Mouse (Mus musculus): ENCODE results near the gene Pced1b. TPM values are rescaled to one million over a fixed set of nuclear protein-coding genes. Genes with fewer than 3 reads are reported as not detected.
"Not testable (repeated sequence)": the region's sequence is repeated elsewhere in the genome, so short reads cannot be mapped to it uniquely, and the experiment has no call there.

Pced1b gene
- polyA plus RNA-seq, 1 experiment from 2014 or later: 6.0 TPM

GRCm38 (mm10) chr15:97376081-97376742, 129.3 kb downstream of the Pced1b start:
- H3K36me3 ChIP-seq (ENCODE audit: control insufficient read depth, insufficient read depth, low read length): no peaks in the 10 kb centered on the region
- no peak overlapping the region for H3K9ac ChIP-seq (ENCODE audit: low read length)
- no peaks in the 10 kb centered on the region for H3K27me3 ChIP-seq (ENCODE audit: control insufficient read depth, insufficient read depth, low read depth, low read length)
- 45% methylated on average over 7 of the region's 7 CpGs for WGBS
- peak overlapping the region; percentile 49 for H3K4me2 ChIP-seq (ENCODE audit: low read depth, low read length)
- H3K4me1 ChIP-seq (replicated peaks; ENCODE audit: control insufficient read depth, insufficient read depth, low read length): peaks cover 21% of the 10 kb centered on the region
- H3K27ac ChIP-seq (ENCODE audit: low read length): no peak overlapping the region
- H3K4me3 ChIP-seq (ENCODE audit: low read length): no peak overlapping the region
- ATAC-seq (ENCODE audit: low read depth): peak; percentile 9; the same call in 1 of the 2 replicates
- H3K9me3 ChIP-seq (ENCODE audit: control insufficient read depth, low read length): no peaks in the 10 kb centered on the region

GRCm38 (mm10) chr15:97376792-97377222, 129.9 kb downstream of the Pced1b start:
- ATAC-seq (ENCODE audit: low read depth): peak; percentile 66
- peaks cover 21% of the 10 kb centered on the region for H3K4me1 ChIP-seq (replicated peaks; ENCODE audit: control insufficient read depth, insufficient read depth, low read length)
- H3K4me3 ChIP-seq (ENCODE audit: low read length): peak overlapping the region; percentile 34
- no peak overlapping the region for H3K27ac ChIP-seq (ENCODE audit: low read length)
- no peaks in the 10 kb centered on the region for H3K9me3 ChIP-seq (ENCODE audit: control insufficient read depth, low read length)
- H3K36me3 ChIP-seq (ENCODE audit: control insufficient read depth, insufficient read depth, low read length): no peaks in the 10 kb centered on the region
- peak overlapping the region; percentile 49 for H3K4me2 ChIP-seq (ENCODE audit: low read depth, low read length)
- H3K27me3 ChIP-seq (ENCODE audit: control insufficient read depth, insufficient read depth, low read depth, low read length): no peaks in the 10 kb centered on the region
- WGBS: 16% methylated on average over 19 of the region's 19 CpGs
- H3K9ac ChIP-seq (ENCODE audit: low read length): peak overlapping the region; percentile 49

GRCm38 (mm10) chr15:97378061-97378460, 131.2 kb downstream of the Pced1b start:
- Histone ChIP-seq H3K9ac (ENCODE audit: low read length) (no peak overlapping the region), H3K9me3 (ENCODE audit: control insufficient read depth, low read length) (no peaks in the 10 kb centered on the region), H3K27me3 (ENCODE audit: control insufficient read depth, insufficient read depth, low read depth, low read length) (no peaks in the 10 kb centered on the region), H3K36me3 (ENCODE audit: control insufficient read depth, insufficient read depth, low read length) (no peaks in the 10 kb centered on the region), H3K4me3 (ENCODE audit: low read length) (no peak overlapping the region), H3K27ac (ENCODE audit: low read length) (no peak overlapping the region), H3K4me2 (ENCODE audit: low read depth, low read length) (no peak overlapping the region), H3K4me1 (replicated peaks; ENCODE audit: control insufficient read depth, insufficient read depth, low read length) (peaks cover 21% of the 10 kb centered on the region)
- 81% methylated on average over 4 of the region's 4 CpGs for WGBS
- ATAC-seq (ENCODE audit: low read depth): no peak

- no peaks in the 10 kb centered on the region for H3K9me3 ChIP-seq (ENCODE audit: control insufficient read depth, low read length)
- peaks cover 16% of the 10 kb centered on the region for H3K4me1 ChIP-seq (replicated peaks; ENCODE audit: control insufficient read depth, insufficient read depth, low read length)
- H3K4me3 ChIP-seq (ENCODE audit: low read length): no peak overlapping the region
- H3K36me3 ChIP-seq (ENCODE audit: control insufficient read depth, insufficient read depth, low read length): no peaks in the 10 kb centered on the region
- H3K4me2 ChIP-seq (ENCODE audit: low read depth, low read length): peak overlapping the region; percentile 28; the same call in 1 of the 2 replicates
- 56% methylated on average over 11 of the region's 12 CpGs for WGBS
- no peaks in the 10 kb centered on the region for H3K27me3 ChIP-seq (ENCODE audit: control insufficient read depth, insufficient read depth, low read depth, low read length)
- no peak for ATAC-seq (ENCODE audit: low read depth)
- H3K9ac ChIP-seq (ENCODE audit: low read length): no peak overlapping the region
- H3K27ac ChIP-seq (ENCODE audit: low read length): no peak overlapping the region
These were observed 132.8 kb downstream of the Pced1b start for GRCm38 (mm10) chr15:97379489-97380304.

GRCm38 (mm10) chr15:97382567-97382966, 135.7 kb downstream of the Pced1b start:
- Histone ChIP-seq H3K4me3 (ENCODE audit: low read length) (no peak overlapping the region), H3K27ac (ENCODE audit: low read length) (no peak overlapping the region), H3K9ac (ENCODE audit: low read length) (no peak overlapping the region), H3K36me3 (ENCODE audit: control insufficient read depth, insufficient read depth, low read length) (no peaks in the 10 kb centered on the region), H3K4me1 (replicated peaks; ENCODE audit: control insufficient read depth, insufficient read depth, low read length) (peaks cover 3% of the 10 kb centered on the region), H3K4me2 (ENCODE audit: low read depth, low read length) (no peak overlapping the region), H3K27me3 (ENCODE audit: control insufficient read depth, insufficient read depth, low read depth, low read length) (no peaks in the 10 kb centered on the region), H3K9me3 (ENCODE audit: control insufficient read depth, low read length) (no peaks in the 10 kb centered on the region)
- 90% methylated on average over 3 of the region's 3 CpGs for WGBS
- ATAC-seq (ENCODE audit: low read depth): no peak

- WGBS: 73% methylated on average over 14 of the region's 14 CpGs
- peak; percentile 27; the same call in 1 of the 2 replicates for ATAC-seq (ENCODE audit: low read depth)
These were observed 136.7 kb downstream of the Pced1b start for GRCm38 (mm10) chr15:97383523-97384141.

GRCm38 (mm10) chr15:97384170-97385018, 137.5 kb downstream of the Pced1b start:
- WGBS: 84% methylated on average over 28 of the region's 28 CpGs
- H3K4me2 ChIP-seq (ENCODE audit: low read depth, low read length): no peak overlapping the region
- H3K27ac ChIP-seq (ENCODE audit: low read length): no peak overlapping the region
- H3K4me3 ChIP-seq (ENCODE audit: low read length): no peak overlapping the region
- peaks cover 3% of the 10 kb centered on the region; the same call in 1 of the 2 replicates for H3K4me1 ChIP-seq (replicated peaks; ENCODE audit: control insufficient read depth, insufficient read depth, low read length)
- H3K9ac ChIP-seq (ENCODE audit: low read length): no peak overlapping the region
- no peaks in the 10 kb centered on the region for H3K36me3 ChIP-seq (ENCODE audit: control insufficient read depth, insufficient read depth, low read length)
- ATAC-seq (ENCODE audit: low read depth): peak; percentile 52; the same call in 1 of the 2 replicates
- H3K9me3 ChIP-seq (ENCODE audit: control insufficient read depth, low read length): no peaks in the 10 kb centered on the region
- H3K27me3 ChIP-seq (ENCODE audit: control insufficient read depth, insufficient read depth, low read depth, low read length): no peaks in the 10 kb centered on the region

More at GRCm38 (mm10) chr15:97383523-97384141, 136.7 kb downstream of the Pced1b start:
- no peak overlapping the region for H3K27ac ChIP-seq (ENCODE audit: low read length)
- H3K27me3 ChIP-seq (ENCODE audit: control insufficient read depth, insufficient read depth, low read depth, low read length): no peaks in the 10 kb centered on the region
- H3K4me2 ChIP-seq (ENCODE audit: low read depth, low read length): no peak overlapping the region
- no peak overlapping the region for H3K4me3 ChIP-seq (ENCODE audit: low read length)
- no peaks in the 10 kb centered on the region for H3K36me3 ChIP-seq (ENCODE audit: control insufficient read depth, insufficient read depth, low read length)
- no peaks in the 10 kb centered on the region for H3K9me3 ChIP-seq (ENCODE audit: control insufficient read depth, low read length)
- no peak overlapping the region for H3K9ac ChIP-seq (ENCODE audit: low read length)
- H3K4me1 ChIP-seq (replicated peaks; ENCODE audit: control insufficient read depth, insufficient read depth, low read length): peaks cover 3% of the 10 kb centered on the region; the same call in 1 of the 2 replicates

GRCm38 (mm10) chr15:97385174-97385573, 138.3 kb downstream of the Pced1b start:
- ATAC-seq (ENCODE audit: low read depth): not testable (repeated sequence)

More at GRCm38 (mm10) chr15:97385174-97385573, 138.3 kb downstream of the Pced1b start:
- not testable (repeated sequence) for H3K4me1 ChIP-seq (replicated peaks; ENCODE audit: control insufficient read depth, insufficient read depth, low read length); H3K36me3 ChIP-seq (ENCODE audit: control insufficient read depth, insufficient read depth, low read length); H3K27ac ChIP-seq (ENCODE audit: low read length); H3K9ac ChIP-seq (ENCODE audit: low read length); H3K9me3 ChIP-seq (ENCODE audit: control insufficient read depth, low read length); H3K4me3 ChIP-seq (ENCODE audit: low read length); H3K4me2 ChIP-seq (ENCODE audit: low read depth, low read length); H3K27me3 ChIP-seq (ENCODE audit: control insufficient read depth, insufficient read depth, low read depth, low read length)
- 92% methylated on average over 10 of the region's 10 CpGs for WGBS

Data from lung, embryonic 16.5 days (tissue).